Mouse (Mus musculus) liver, embryonic 11.5 days (tissue): ENCODE measurements at regions not wholly inside any gene's neighbourhood (a gene's known extent, or its start where the extent isn't known, plus 50 kb on each side); places are given as distances from the start of the nearest gene placed in this dataset.

ENCODE experiments used
- ATAC-seq: fragments of 200-750 bp; cut with Nextera tagmentation; replicated peaks from 2 replicates; pipeline ENCODE4 v1.8.0; 2017; ENCODE audit warnings: moderate number of reproducible peaks, mild to moderate bottlenecking, moderate TSS enrichment, moderate library complexity; ENCODE audit not compliant: low FRiP score
- DNase-seq: peaks from one replicate; pipeline ENCODE4 v3.0.0-alpha.2; 2017; ENCODE audit warnings: low spot score
- H3K27ac ChIP-seq: fragments of 300-500 bp; sonication (generic); 2 replicates; pipeline ENCODE4 v1.5.1; 2014; ENCODE audit warnings: mild to moderate bottlenecking, low read depth, low read length, control low read depth
- H3K27me3 ChIP-seq: fragments of 300-500 bp; sonication (generic); replicated peaks from 2 replicates; pipeline ENCODE4 v1.6.1; 2014; ENCODE audit warnings: low read length, mixed read lengths; ENCODE audit not compliant: control insufficient read depth, insufficient read depth
- H3K36me3 ChIP-seq: fragments of 300-500 bp; sonication (generic); 2 replicates; pipeline ENCODE4 v1.6.1; 2014; ENCODE audit warnings: mild to moderate bottlenecking, low read length, moderate library complexity, mixed read lengths; ENCODE audit not compliant: control insufficient read depth, insufficient read depth
- H3K4me1 ChIP-seq: fragments of 300-500 bp; sonication (generic); replicated peaks from 2 replicates; pipeline ENCODE4 v1.6.1; 2014; ENCODE audit warnings: low read length, mixed read lengths; ENCODE audit not compliant: control insufficient read depth, insufficient read depth
- H3K4me2 ChIP-seq: fragments of 300-500 bp; sonication (generic); 2 replicates; pipeline ENCODE4 v1.6.1; 2014; ENCODE audit warnings: mild to moderate bottlenecking, control low read depth, moderate library complexity
- H3K4me3 ChIP-seq: fragments of 300-500 bp; sonication (generic); 2 replicates; pipeline ENCODE4 v1.5.1; 2014; ENCODE audit warnings: low read depth, low read length, control low read depth
- H3K9ac ChIP-seq: fragments of 300-500 bp; sonication (generic); 2 replicates; pipeline ENCODE4 v1.6.1; 2014; ENCODE audit warnings: low read depth, low read length, control low read depth
- H3K9me3 ChIP-seq: fragments of 300-500 bp; sonication (generic); 2 replicates; pipeline ENCODE4 v1.6.1; 2016; ENCODE audit warnings: low read length, inconsistent platforms, mixed read lengths; ENCODE audit not compliant: control insufficient read depth
- WGBS: fragments of 180-500 bp; shearing (Covaris S2); extraction: QIAGEN DNeasy Blood & Tissue Kit; methylation state at CpG from one replicate; pipeline ENCODE4 v1.1.7; 2014; 5-methylcytosine and 5-hydroxymethylcytosine counted together

DNA sequence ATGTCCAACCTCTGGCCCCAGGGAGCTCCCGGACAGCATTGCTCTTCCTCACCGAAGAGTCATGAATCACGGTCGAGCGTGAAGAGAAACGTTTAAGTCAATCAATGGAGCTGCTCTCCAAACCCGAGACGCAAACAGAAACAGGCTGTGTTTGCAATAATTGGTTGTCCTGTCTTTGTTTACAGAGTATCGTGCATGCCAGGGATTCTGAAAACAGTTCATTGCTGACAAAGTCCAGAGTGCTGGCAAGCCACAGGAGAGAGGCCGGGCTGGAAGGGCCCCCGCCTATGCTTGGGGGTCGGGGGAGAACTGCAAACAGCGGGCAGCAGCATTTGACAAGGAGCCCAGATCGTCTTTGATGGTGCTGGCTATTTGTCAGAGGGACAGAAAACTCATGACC lies 292.4 kb upstream of the Rpl38 start:
- no peaks in the 10 kb centered on the region for H3K4me1 ChIP-seq
- no peak overlapping the region for H3K9ac ChIP-seq
- DNase-seq (no peak), ATAC-seq (no peak)
- no peaks in the 10 kb centered on the region for H3K9me3 ChIP-seq
- WGBS, result 50% methylated on average over 14 of the region's 14 CpGs
- no peak overlapping the region for H3K4me3 ChIP-seq
- no peak overlapping the region for H3K27ac ChIP-seq
- H3K4me2 ChIP-seq, result no peak overlapping the region
- no peaks in the 10 kb centered on the region for H3K36me3 ChIP-seq
- no peaks in the 10 kb centered on the region for H3K27me3 ChIP-seq

DNA sequence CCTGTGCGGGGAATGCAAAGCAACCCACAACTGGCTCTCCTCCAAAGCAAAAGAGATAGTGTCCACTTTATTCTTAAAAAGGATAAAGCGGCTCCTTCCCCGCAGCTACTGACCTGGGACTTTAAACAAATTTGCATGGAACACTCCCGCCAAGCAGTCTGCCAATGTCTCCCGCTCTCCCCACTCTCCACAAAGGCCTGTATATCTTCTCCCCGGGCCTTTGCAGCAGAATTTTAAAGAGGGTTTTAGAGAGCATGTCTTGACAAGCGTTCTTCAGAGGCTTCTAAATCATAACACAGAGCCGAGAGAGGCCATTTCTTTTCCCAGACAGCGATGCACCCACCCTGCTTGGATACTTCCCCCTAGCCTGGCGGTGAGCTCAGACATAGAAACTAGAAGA lies 297.6 kb upstream of the Rpl38 start:
- Histone ChIP-seq H3K9me3 (no peaks in the 10 kb centered on the region), H3K27me3 (no peaks in the 10 kb centered on the region), H3K27ac (no peak overlapping the region), H3K4me1 (no peaks in the 10 kb centered on the region), H3K4me2 (no peak overlapping the region), H3K4me3 (no peak overlapping the region), H3K9ac (no peak overlapping the region), H3K36me3 (no peaks in the 10 kb centered on the region)
- DNase-seq (no peak), ATAC-seq (no peak)
- WGBS, result 49% methylated on average over 10 of the region's 10 CpGs

DNA sequence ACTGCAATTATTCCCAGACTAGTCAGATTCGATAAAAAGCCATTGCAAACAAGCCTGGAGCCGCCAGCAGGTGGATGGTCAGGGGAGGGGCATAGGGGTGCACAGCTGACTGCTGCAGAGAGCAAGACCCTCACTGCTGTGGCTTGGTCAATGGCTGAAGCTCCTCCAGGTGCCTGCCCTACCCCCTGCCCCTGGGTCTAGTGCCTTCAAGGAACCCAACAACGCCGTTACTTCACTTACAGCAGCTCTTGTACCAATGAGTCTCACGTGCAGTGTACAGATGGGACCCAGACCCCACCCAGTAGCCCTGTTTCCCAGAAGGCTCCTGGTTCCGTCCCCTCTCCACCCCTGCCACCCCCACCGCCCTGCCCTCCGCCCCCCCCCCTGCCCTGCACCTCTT lies 300.5 kb upstream of the Rpl38 start:
- 83% methylated on average over 6 of the region's 8 CpGs for WGBS

DNA sequence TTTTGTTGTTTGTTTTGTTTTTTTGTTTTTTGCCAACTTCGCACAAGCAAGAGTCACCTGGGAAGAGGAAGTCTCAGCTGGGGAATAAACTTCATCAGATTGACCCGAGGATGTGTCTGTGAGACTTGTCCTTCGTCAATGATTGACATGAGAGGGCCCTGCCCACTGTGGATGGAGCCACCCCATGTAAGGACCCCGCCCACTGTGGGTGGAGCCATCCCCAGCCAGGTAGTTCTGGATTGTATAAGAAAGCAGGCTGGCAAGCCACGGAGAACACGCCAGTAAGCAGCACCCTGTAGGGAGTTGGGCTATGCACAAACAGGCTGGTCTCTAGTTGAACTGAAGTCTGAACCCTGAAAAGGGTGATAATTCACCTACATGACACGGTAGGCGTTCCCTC lies 294.1 kb upstream of the Sdk2 start:
- Histone ChIP-seq H3K9me3 (no peaks in the 10 kb centered on the region), H3K4me3 (no peak overlapping the region), H3K9ac (no peak overlapping the region), H3K4me2 (no peak overlapping the region), H3K27ac (no peak overlapping the region), H3K36me3 (no peaks in the 10 kb centered on the region), H3K4me1 (no peaks in the 10 kb centered on the region), H3K27me3 (no peaks in the 10 kb centered on the region)
- ATAC-seq (no peak), DNase-seq (no peak)
- 70% methylated on average over 8 of the region's 8 CpGs for whole genome bisulfite sequencing

More for the DNA sequence above, 300.5 kb upstream of the Rpl38 start:
- Histone ChIP-seq H3K9me3 (no peaks in the 10 kb centered on the region), H3K4me1 (no peaks in the 10 kb centered on the region), H3K36me3 (no peaks in the 10 kb centered on the region), H3K27ac (no peak overlapping the region), H3K4me3 (no peak overlapping the region), H3K9ac (no peak overlapping the region), H3K4me2 (no peak overlapping the region), H3K27me3 (no peaks in the 10 kb centered on the region)
- no peak for DNase-seq
- ATAC-seq, result no peak

DNA sequence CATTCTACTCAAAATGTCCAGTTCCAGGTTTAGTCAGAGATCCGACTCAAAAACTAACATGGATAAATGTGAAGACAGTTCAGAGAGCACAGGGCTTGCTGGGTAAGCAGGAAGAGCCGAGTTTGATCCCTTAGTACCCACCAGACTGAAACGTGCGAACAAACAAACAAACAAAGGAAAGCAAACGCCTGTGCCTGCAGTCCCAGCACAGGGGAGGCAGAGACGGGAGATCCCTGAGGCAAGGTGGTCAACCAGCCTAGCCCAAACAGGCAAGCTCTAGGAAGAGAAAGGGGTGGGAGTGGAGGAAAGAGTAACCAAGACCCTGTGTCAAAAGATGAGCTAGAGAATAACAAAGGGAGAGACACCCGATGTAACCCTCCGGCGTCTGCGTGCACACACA lies 293.5 kb upstream of the Sdk2 start:
- H3K4me1 ChIP-seq, result no peaks in the 10 kb centered on the region
- no peaks in the 10 kb centered on the region for H3K27me3 ChIP-seq
- H3K9me3 ChIP-seq, result no peaks in the 10 kb centered on the region
- no peak overlapping the region for H3K4me3 ChIP-seq
- H3K4me2 ChIP-seq, result no peak overlapping the region
- no peak overlapping the region for H3K27ac ChIP-seq
- DNase-seq (no peak), ATAC-seq (no peak)
- no peak overlapping the region for H3K9ac ChIP-seq
- no peaks in the 10 kb centered on the region for H3K36me3 ChIP-seq
- WGBS, result 77% methylated on average over 10 of the region's 10 CpGs

DNA sequence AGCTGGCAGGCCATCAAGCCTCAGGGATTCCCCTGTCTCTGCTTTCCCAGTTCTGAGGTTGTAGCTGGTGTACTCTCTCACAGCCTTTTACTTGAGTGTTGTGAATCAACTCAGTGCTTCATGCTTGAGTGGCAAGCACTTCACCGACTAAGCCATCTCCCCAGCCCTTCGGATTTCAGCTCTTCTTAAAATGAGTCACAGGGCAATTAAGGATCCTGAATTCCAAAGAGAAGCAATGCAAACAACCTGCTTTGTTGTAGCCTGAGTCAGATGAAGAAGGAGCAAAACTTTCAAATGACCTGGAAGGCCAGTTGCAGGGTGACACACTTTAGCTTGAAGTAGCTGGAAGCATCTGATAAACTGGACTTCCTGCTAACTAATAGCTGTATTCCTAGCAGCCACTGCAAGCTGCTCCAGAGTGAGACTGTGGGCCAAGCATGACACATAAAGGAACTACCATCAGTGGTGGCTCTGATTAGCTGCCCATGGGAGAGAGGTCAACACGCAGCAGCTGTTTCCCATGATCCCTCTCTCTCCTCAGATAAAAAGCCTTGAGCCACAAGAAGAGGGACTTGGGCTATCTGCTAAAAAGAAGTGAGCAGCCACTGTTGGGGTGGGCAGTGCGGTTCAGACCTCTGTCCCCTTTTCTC lies 285.4 kb upstream of the Sdk2 start:
- DNase-seq (no peak), ATAC-seq (no peak)
- H3K27me3 ChIP-seq, result no peaks in the 10 kb centered on the region
- WGBS, result 55% methylated on average over 4 of the region's 4 CpGs
- no peak overlapping the region for H3K9ac ChIP-seq
- no peaks in the 10 kb centered on the region for H3K4me1 ChIP-seq
- no peaks in the 10 kb centered on the region for H3K36me3 ChIP-seq
- no peaks in the 10 kb centered on the region for H3K9me3 ChIP-seq
- no peak overlapping the region for H3K4me3 ChIP-seq
- H3K27ac ChIP-seq, result no peak overlapping the region
- H3K4me2 ChIP-seq, result no peak overlapping the region

DNA sequence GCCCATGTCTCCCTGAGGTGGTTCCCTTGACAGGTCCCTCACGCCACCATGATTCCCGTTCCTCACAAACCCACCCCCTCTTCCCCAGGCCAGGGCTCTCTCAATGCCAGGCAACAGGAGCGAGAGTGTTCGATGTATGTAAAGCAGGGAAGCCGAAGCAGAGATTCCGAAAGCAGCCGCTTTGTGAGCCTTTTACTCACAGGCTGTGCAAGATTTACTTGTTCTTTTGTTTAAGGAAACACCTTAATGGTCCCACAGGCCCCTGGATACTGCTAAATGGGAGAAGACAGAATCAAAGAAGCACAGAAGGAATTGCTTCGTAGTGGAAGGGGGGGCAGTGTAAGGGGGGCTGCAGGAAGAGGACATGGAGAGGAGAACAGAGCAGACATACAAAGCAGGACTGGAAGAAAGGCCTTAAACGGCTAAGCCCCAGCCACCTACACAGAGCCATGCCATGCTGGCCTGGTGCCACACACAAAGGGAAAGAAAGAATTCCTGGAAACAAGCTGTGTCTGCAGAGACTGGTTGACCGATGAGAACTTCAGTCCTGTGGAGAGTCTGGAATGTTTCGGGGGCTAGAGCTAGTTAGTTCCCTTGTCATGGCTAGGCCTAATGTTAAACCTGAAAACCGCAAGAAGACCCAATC lies 270.1 kb upstream of the Sdk2 start:
- DNase-seq, result no peak
- H3K27me3 ChIP-seq, result 0 out of 2 replicates have a peak, but pooled peaks cover 2% of the 10 kb centered on the region
- no peaks in the 10 kb centered on the region for H3K4me1 ChIP-seq
- H3K9ac ChIP-seq, result no peak overlapping the region
- 82% methylated on average over 12 of the region's 12 CpGs for WGBS
- H3K4me3 ChIP-seq, result no peak overlapping the region
- no peaks in the 10 kb centered on the region for H3K36me3 ChIP-seq
- no peak for ATAC-seq
- no peak overlapping the region for H3K27ac ChIP-seq
- no peak overlapping the region for H3K4me2 ChIP-seq
- no peaks in the 10 kb centered on the region for H3K9me3 ChIP-seq

DNA sequence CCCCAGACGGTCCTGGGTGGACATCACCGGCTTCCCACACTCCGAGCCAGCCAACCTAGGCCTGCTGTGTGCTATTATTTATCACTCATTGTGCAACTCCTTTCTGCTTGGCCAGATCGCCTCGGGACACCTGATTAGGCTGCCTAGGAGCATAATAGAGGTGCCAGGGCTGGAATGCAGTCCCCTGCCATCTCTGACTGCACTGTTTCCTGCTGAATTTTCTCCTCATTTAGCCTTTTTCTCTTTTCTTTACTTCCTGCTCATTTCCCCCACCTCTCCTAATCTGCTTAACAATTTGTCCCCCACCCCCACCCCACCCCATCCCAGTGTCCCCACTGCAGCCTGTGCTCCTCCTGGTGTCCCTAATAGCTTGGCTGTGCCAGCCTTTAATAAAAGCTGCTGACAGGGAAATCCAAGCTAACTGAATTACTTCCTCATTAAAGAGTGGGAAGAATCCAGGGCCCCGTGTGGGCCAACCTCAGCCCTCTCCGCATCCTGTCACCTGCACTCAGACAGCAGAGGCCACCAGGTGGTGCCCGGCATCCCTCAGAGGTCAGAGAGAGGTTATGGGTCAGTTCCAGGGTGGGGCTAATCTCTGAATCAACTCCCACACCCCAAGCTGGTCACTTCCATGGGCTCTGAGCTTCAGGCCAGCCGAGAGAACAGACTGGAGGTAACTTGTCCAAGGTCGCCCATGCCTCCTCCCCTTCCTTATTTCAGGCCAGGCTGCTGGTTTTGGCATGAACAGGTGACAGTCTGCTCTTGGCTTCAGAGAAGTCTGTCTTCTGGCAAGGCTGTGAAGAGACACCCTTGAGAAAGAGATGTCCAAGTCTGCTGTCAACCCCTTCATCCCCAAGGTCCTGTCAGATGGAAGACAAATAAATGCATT lies 269.3 kb upstream of the Sdk2 start:
- 46% methylated on average over 10 of the region's 10 CpGs for WGBS
- no peaks in the 10 kb centered on the region for H3K4me1 ChIP-seq
- no peak overlapping the region for H3K9ac ChIP-seq
- no peak overlapping the region for H3K27ac ChIP-seq
- ATAC-seq (no peak), DNase-seq (no peak)
- no peaks in the 10 kb centered on the region for H3K36me3 ChIP-seq
- H3K27me3 ChIP-seq, result 0 out of 2 replicates have a peak, but pooled peaks cover 2% of the 10 kb centered on the region
- no peak overlapping the region for H3K4me3 ChIP-seq
- no peak overlapping the region for H3K4me2 ChIP-seq
- H3K9me3 ChIP-seq, result no peaks in the 10 kb centered on the region
